Mouse (Mus musculus): ENCODE measurements around the gene Cntnap5c.

GRCm38 (mm10) chr17:57770904-57771303, 1.5 kb downstream of the Cntnap5c start:
- TF ChIP-seq CTCF (IDR thresholded peaks at IDR 0.05; ENCODE audit: borderline replicate concordance, insufficient read depth, low read depth, low read length) (no peak), POLR2A (IDR thresholded peaks at IDR 0.05; ENCODE audit: borderline replicate concordance, insufficient read depth, low read length) (no peak)

All from cerebellum, adult 2 months (tissue).